Mouse (Mus musculus): ENCODE measurements around the gene Mindy1.

GRCm38 (mm10) chr3:95241498-95241897 is 39.6 kb upstream of the Mindy1 start, which contains the start of gene Gm128:
- TF ChIP-seq POLR2A (IDR thresholded peaks at IDR 0.05; ENCODE audit: extremely low read depth, insufficient read depth, low read length), result no peak
- TF ChIP-seq CTCF (IDR thresholded peaks at IDR 0.05; ENCODE audit: extremely low read depth, insufficient read depth, low read length), result no peak

Data from cortical plate, adult 2 months (tissue).